Mouse (Mus musculus) hindlimb bud, embryonic 11.5 days (tissue): ENCODE data around the gene Dmrtb1.

ENCODE experiments used
- DNase-seq: peaks from one replicate; pipeline ENCODE4 v3.0.0-alpha.2; 2012; ENCODE audit warnings: low read depth, low spot score; ENCODE audit errors: extremely low spot score

The Dmrtb1 gene

GRCm38 (mm10) chr4:107681099-107681849, 2.8 kb downstream of the Dmrtb1 start:
- no peak for DNase-seq

- no peak for DNase-seq
These were observed 3.5 kb downstream of the Dmrtb1 start for GRCm38 (mm10) chr4:107680311-107681098.

- DNase-seq: no peak
These were observed 8.4 kb downstream of the Dmrtb1 start for GRCm38 (mm10) chr4:107675645-107676044.

GRCm38 (mm10) chr4:107674322-107674644, 9.7 kb downstream of the Dmrtb1 start:
- no peak for DNase-seq

GRCm38 (mm10) chr4:107673638-107674321, 10.2 kb downstream of the Dmrtb1 start:
- peak; percentile 58 for DNase-seq

- no peak for DNase-seq
These were observed 13.3 kb downstream of the Dmrtb1 start for GRCm38 (mm10) chr4:107670731-107671130.

GRCm38 (mm10) chr4:107668514-107668913, 15.5 kb downstream of the Dmrtb1 start:
- DNase-seq: no peak

GRCm38 (mm10) chr4:107660649-107661048, 23.4 kb downstream of the Dmrtb1 start:
- DNase-seq: no peak

GRCm38 (mm10) chr4:107653280-107653643, 30.8 kb downstream of the Dmrtb1 start:
- no peak for DNase-seq

GRCm38 (mm10) chr4:107652598-107653279, 31.3 kb downstream of the Dmrtb1 start:
- DNase-seq: peak; percentile 56

- no peak for DNase-seq
These were observed 33.0 kb downstream of the Dmrtb1 start for GRCm38 (mm10) chr4:107651021-107651496.

GRCm38 (mm10) chr4:107648959-107649485, 35.0 kb downstream of the Dmrtb1 start:
- DNase-seq: no peak

- DNase-seq: no peak
These were observed 42.4 kb downstream of the Dmrtb1 start for GRCm38 (mm10) chr4:107641624-107642023.

GRCm38 (mm10) chr4:107638303-107638702, 45.7 kb downstream of the Dmrtb1 start:
- no peak for DNase-seq

- DNase-seq: no peak
These were observed 46.4 kb downstream of the Dmrtb1 start for GRCm38 (mm10) chr4:107637670-107638069.

GRCm38 (mm10) chr4:107636099-107636498, 47.9 kb downstream of the Dmrtb1 start:
- no peak for DNase-seq

- DNase-seq: no peak
These were observed 49.4 kb downstream of the Dmrtb1 start for GRCm38 (mm10) chr4:107634631-107635030.

GRCm38 (mm10) chr4:107628921-107629411, 55.1 kb downstream of the Dmrtb1 start:
- DNase-seq: no peak

- DNase-seq: no peak
These were observed 55.8 kb downstream of the Dmrtb1 start for GRCm38 (mm10) chr4:107628226-107628625.
